Mouse (Mus musculus): Measurements from ENCODE around the gene Fam171a2.

Gene Fam171a2

GRCm38 (mm10) chr11:102447497-102447896 is at the start of gene Fam171a2:
Gene Fam171a2 (minus strand): TSS chr11:102447682.
- peak; percentile 80 for DNase-seq (ENCODE audit: low spot score)

- DNase-seq (ENCODE audit: low spot score), result no peak
Measured at GRCm38 (mm10) chr11:102496732-102497131, 49.2 kb upstream of the Fam171a2 start.

GRCm38 (mm10) chr11:102496206-102496605 is 48.7 kb upstream of the Fam171a2 start:
- DNase-seq (ENCODE audit: low spot score), result no peak

- no peak for DNase-seq (ENCODE audit: low spot score)
Measured at GRCm38 (mm10) chr11:102495742-102496141, 48.3 kb upstream of the Fam171a2 start.

- no peak for DNase-seq (ENCODE audit: low spot score)
Measured at GRCm38 (mm10) chr11:102495114-102495513, 47.6 kb upstream of the Fam171a2 start.

- DNase-seq (ENCODE audit: low spot score), result no peak
Measured at GRCm38 (mm10) chr11:102494063-102494650, 46.7 kb upstream of the Fam171a2 start.

- no peak for DNase-seq (ENCODE audit: low spot score)
Measured at GRCm38 (mm10) chr11:102493241-102493640, 45.8 kb upstream of the Fam171a2 start.

GRCm38 (mm10) chr11:102487901-102488300 is 40.4 kb upstream of the Fam171a2 start:
- DNase-seq (ENCODE audit: low spot score), result no peak

- DNase-seq (ENCODE audit: low spot score), result peak; percentile 89
Measured at GRCm38 (mm10) chr11:102486733-102487386, 39.4 kb upstream of the Fam171a2 start.

GRCm38 (mm10) chr11:102481779-102482178 is 34.3 kb upstream of the Fam171a2 start:
- DNase-seq (ENCODE audit: low spot score), result no peak

- no peak for DNase-seq (ENCODE audit: low spot score)
Measured at GRCm38 (mm10) chr11:102480897-102481296, 33.4 kb upstream of the Fam171a2 start.

GRCm38 (mm10) chr11:102480111-102480510 is 32.6 kb upstream of the Fam171a2 start:
- DNase-seq (ENCODE audit: low spot score), result no peak

- DNase-seq (ENCODE audit: low spot score), result no peak
Measured at GRCm38 (mm10) chr11:102479581-102479980, 32.1 kb upstream of the Fam171a2 start.

- no peak for DNase-seq (ENCODE audit: low spot score)
Measured at GRCm38 (mm10) chr11:102478671-102479070, 31.2 kb upstream of the Fam171a2 start.

GRCm38 (mm10) chr11:102475027-102475426 is 27.5 kb upstream of the Fam171a2 start:
- no peak for DNase-seq (ENCODE audit: low spot score)

GRCm38 (mm10) chr11:102469648-102470357 is 22.3 kb upstream of the Fam171a2 start, which contains the start of gene Itga2b:
Gene Itga2b (minus strand): TSS chr11:102470122.
- DNase-seq (ENCODE audit: low spot score), result no peak

- peak; percentile 94 for DNase-seq (ENCODE audit: low spot score)
Measured at GRCm38 (mm10) chr11:102467041-102467631, 19.7 kb upstream of the Fam171a2 start.

GRCm38 (mm10) chr11:102465713-102466436 is 18.4 kb upstream of the Fam171a2 start:
- DNase-seq (ENCODE audit: low spot score), result peak; percentile 49

- no peak for DNase-seq (ENCODE audit: low spot score)
Measured at GRCm38 (mm10) chr11:102464901-102465300, 17.4 kb upstream of the Fam171a2 start.

GRCm38 (mm10) chr11:102461764-102462163 is 14.3 kb upstream of the Fam171a2 start:
- no peak for DNase-seq (ENCODE audit: low spot score)

GRCm38 (mm10) chr11:102460541-102460940 is 13.1 kb upstream of the Fam171a2 start:
- DNase-seq (ENCODE audit: low spot score), result no peak

All from embryo, embryonic 10 days (tissue).